Mouse (Mus musculus): ENCODE measurements at regions not wholly inside any gene's neighbourhood (a gene's known extent, or its start where the extent isn't known, plus 50 kb on each side); places are given as distances from the start of the nearest gene placed in this dataset.
"Not testable (repeated sequence)": the region's sequence is repeated elsewhere in the genome, so short reads cannot be mapped to it uniquely, and the experiment has no call there.

DNA sequence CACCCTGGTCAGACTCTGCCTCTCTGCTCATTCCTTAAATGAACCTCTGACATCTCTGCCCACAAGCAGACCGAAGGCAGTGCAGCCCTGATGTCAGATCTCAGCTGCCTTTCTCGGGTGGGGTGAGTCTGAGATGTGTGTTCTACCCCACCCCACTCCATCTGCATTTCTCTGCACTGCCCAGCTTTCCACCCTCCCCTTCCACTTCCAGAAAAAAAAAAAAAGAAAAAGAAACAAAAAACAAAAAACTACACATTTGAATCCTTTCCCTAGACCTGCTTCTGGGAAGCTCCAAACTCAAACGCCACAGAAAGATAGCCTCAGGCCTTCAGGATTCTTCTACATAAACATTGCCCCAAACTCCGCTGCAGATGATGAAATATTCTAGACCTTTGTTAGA, 72.8 kb upstream of the Zfp706 start:
- Histone ChIP-seq H3K36me3 (replicated peaks in 1 of 2; ENCODE audit: control insufficient read depth in 1 of 2, insufficient read depth in 1 of 2, low read length in 1 of 2) (no peaks in the 10 kb centered on the region), H3K79me2 (replicated peaks; ENCODE audit: control insufficient read depth, extremely low read depth, insufficient read depth, poor library complexity, severe bottlenecking) (no peaks in the 10 kb centered on the region), H3K4me1 (ENCODE audit: control insufficient read depth in 1 of 2, insufficient read depth in 2 of 2) (peaks cover 6 to 20% of the 10 kb centered on the region in 2 experiments; a peak in 3 of 4 replicates), H3K27me3 (replicated peaks) (no peaks in the 10 kb centered on the region), H3K9ac (ENCODE audit: insufficient read depth, low read depth) (no peak overlapping the region), H3K4me3 (replicated peaks in 1 of 3; ENCODE audit: low read depth in 2 of 3, low read length in 2 of 3, poor library complexity in 1 of 3) (no peak overlapping the region), H3K27ac (ENCODE audit: insufficient read depth, low read depth) (no peak overlapping the region), H3K4me2 (ENCODE audit: insufficient read depth, low read depth, poor library complexity, severe bottlenecking) (no peak overlapping the region), H3K9me3 (replicated peaks; ENCODE audit: low read length) (peaks cover 9% of the 10 kb centered on the region)
- in situ Hi-C loops (cut with MboI; ENCODE audit: low pct_ligation_motif_present, low pct_unique_long_range_greater_than_20kb, low sequenced_read_pairs) = no loop called here
- no peak for DNase-seq (ENCODE audit: extremely low read depth)
- dilution Hi-C loops (cut with MboI; ENCODE audit: extremely low pct_ligation_motif_present, extremely low pct_unique_long_range_greater_than_20kb, low sequenced_read_pairs) = no loop called here
- no peak for TF ChIP-seq USF2 (conservative IDR thresholded peaks at IDR 0.05; ENCODE audit: low read depth, low read length)
- TF ChIP-seq EP300 (IDR thresholded peaks at IDR 0.05; ENCODE audit: low read length) = no peak
- no peak for TF ChIP-seq KAT2A (IDR thresholded peaks at IDR 0.05; ENCODE audit: insufficient replicate concordance, low read length)
- TF ChIP-seq UBTF (IDR thresholded peaks at IDR 0.05; ENCODE audit: low read depth, low read length) = no peak
- no peak for TF ChIP-seq BHLHE40 (IDR thresholded peaks at IDR 0.05; ENCODE audit: low read depth, low read length)

DNA sequence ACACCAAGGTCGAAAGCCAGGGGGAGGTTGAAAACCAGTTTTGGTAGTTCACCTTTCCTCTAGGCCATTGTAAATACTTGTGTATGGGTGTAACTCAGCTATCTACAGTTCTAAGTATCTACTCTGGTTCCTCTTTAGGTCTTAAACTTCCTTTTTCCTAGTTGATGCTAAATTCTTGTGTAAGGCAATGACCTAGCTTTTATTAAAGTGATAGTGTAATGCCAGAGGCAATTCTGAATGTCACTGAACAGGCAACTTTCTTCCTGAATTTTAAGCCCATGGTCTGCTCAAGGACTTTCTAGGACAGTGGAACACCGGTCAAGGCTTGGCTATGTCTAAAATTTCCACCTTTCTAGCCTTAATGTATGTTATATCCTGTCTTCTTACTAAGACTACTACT, 66.6 kb upstream of the Zfp706 start:
- in situ Hi-C loops (cut with MboI; ENCODE audit: low pct_ligation_motif_present, low pct_unique_long_range_greater_than_20kb, low sequenced_read_pairs); H3K9me3 ChIP-seq (replicated peaks; ENCODE audit: low read length); H3K27me3 ChIP-seq (replicated peaks); H3K4me1 ChIP-seq (ENCODE audit: control insufficient read depth in 1 of 2, insufficient read depth in 2 of 2); H3K4me3 ChIP-seq (replicated peaks in 1 of 3; ENCODE audit: low read depth in 2 of 3, low read length in 2 of 3, poor library complexity in 1 of 3); H3K9ac ChIP-seq (ENCODE audit: insufficient read depth, low read depth); DNase-seq (ENCODE audit: extremely low read depth); H3K27ac ChIP-seq (ENCODE audit: insufficient read depth, low read depth); H3K4me2 ChIP-seq (ENCODE audit: insufficient read depth, low read depth, poor library complexity, severe bottlenecking); dilution Hi-C loops (cut with MboI; ENCODE audit: extremely low pct_ligation_motif_present, extremely low pct_unique_long_range_greater_than_20kb, low sequenced_read_pairs); H3K36me3 ChIP-seq (replicated peaks in 1 of 2; ENCODE audit: control insufficient read depth in 1 of 2, insufficient read depth in 1 of 2, low read length in 1 of 2); H3K79me2 ChIP-seq (replicated peaks; ENCODE audit: control insufficient read depth, extremely low read depth, insufficient read depth, poor library complexity, severe bottlenecking): not testable (repeated sequence)

DNA sequence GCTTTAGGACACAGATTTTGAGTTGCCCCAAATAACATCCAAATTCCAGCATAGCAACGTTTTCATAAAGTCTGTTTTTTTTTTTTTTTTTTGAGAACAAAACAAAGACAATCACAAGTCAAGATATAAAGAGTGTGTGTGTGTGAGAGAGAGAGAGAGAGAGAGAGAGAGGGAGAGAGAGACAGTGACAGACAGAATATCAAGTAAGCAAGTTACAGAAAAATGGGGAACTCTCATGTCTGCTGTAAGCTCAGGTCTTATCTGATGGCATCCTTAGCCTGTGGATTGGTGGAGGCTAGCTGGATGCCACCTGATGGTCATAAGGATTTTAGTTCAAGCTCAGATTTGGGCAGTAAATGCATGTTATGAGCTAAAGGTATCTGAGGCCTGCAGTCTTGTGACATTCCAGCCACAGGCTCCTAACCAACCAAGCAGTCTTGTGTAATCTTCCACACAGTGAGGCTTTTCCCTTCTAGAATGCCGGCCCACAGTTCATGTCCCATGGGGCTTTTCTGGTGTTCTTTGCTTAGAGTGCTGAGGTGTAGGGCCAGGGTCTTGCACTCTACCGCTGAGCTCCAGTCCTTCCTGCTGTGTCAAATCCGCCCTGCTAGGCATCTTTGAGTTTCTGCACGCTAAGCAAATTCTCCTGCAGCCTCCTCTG, 64.8 kb upstream of the Zfp706 start:
- dilution Hi-C loops (cut with MboI; ENCODE audit: extremely low pct_ligation_motif_present, extremely low pct_unique_long_range_greater_than_20kb, low sequenced_read_pairs) (no loop called here), in situ Hi-C loops (cut with MboI; ENCODE audit: low pct_ligation_motif_present, low pct_unique_long_range_greater_than_20kb, low sequenced_read_pairs) (no loop called here)
- no peak for TF ChIP-seq USF1 (IDR thresholded peaks at IDR 0.05; ENCODE audit: low read depth, low read length)
- TF ChIP-seq ZMIZ1 (IDR thresholded peaks at IDR 0.05; ENCODE audit: low read depth, low read length) = no peak
- no peak for TF ChIP-seq RAD21 (IDR thresholded peaks at IDR 0.05; ENCODE audit: low read depth, low read length)
- no peak for TF ChIP-seq HCFC1 (IDR thresholded peaks at IDR 0.05; ENCODE audit: low read depth, low read length)
- TF ChIP-seq NRF1 (IDR thresholded peaks at IDR 0.05; ENCODE audit: low read depth, low read length) = no peak
- no peak for TF ChIP-seq CTCF (conservative IDR thresholded peaks at IDR 0.05 in 1 of 2, IDR thresholded peaks at IDR 0.05 in 1 of 2; ENCODE audit: low read depth in 2 of 2, low read length in 2 of 2)
- TF ChIP-seq POLR2AphosphoS2 (IDR thresholded peaks at IDR 0.05; ENCODE audit: low read depth, low read length) = no peak
- no peak for TF ChIP-seq TBP (conservative IDR thresholded peaks at IDR 0.05; ENCODE audit: low read depth, low read length)
- TF ChIP-seq ETS1 (conservative IDR thresholded peaks at IDR 0.05; ENCODE audit: low read depth, low read length) = no peak
- Histone ChIP-seq H3K9me3 (replicated peaks; ENCODE audit: low read length) (no peaks in the 10 kb centered on the region), H3K27ac (ENCODE audit: insufficient read depth, low read depth) (no peak overlapping the region), H3K79me2 (replicated peaks; ENCODE audit: control insufficient read depth, extremely low read depth, insufficient read depth, poor library complexity, severe bottlenecking) (no peaks in the 10 kb centered on the region), H3K4me2 (ENCODE audit: insufficient read depth, low read depth, poor library complexity, severe bottlenecking) (no peak overlapping the region), H3K4me1 (ENCODE audit: control insufficient read depth in 1 of 2, insufficient read depth in 2 of 2) (peaks cover 0 to 3% of the 10 kb centered on the region in 2 experiments; a peak in 1 of 4 replicates), H3K9ac (ENCODE audit: insufficient read depth, low read depth) (no peak overlapping the region), H3K4me3 (replicated peaks in 1 of 3; ENCODE audit: low read depth in 2 of 3, low read length in 2 of 3, poor library complexity in 1 of 3) (no peak overlapping the region), H3K36me3 (replicated peaks in 1 of 2; ENCODE audit: control insufficient read depth in 1 of 2, insufficient read depth in 1 of 2, low read length in 1 of 2) (no peaks in the 10 kb centered on the region), H3K27me3 (replicated peaks) (no peaks in the 10 kb centered on the region)
- no peak for DNase-seq (ENCODE audit: extremely low read depth)
